Mouse (Mus musculus): Measurements from ENCODE around the gene Olfr73.
"Not testable (repeated sequence)": the region's sequence is repeated elsewhere in the genome, so short reads cannot be mapped to it uniquely, and the experiment has no call there.

Olfr73 gene

GRCm38 (mm10) chr2:88037599-88037998 is at the start of gene Olfr73:
Gene Olfr73, minus strand, starts transcription at chr2:88037699.
- no peak for DNase-seq (ENCODE audit: low read depth, low spot score)

GRCm38 (mm10) chr2:88071730-88072129 is 34.2 kb upstream of the Olfr73 start, which contains the start of gene Olfr1163:
Gene Olfr1163, minus strand, starts transcription at chr2:88071830.
- DNase-seq (ENCODE audit: low read depth, low spot score): no peak

- DNase-seq (ENCODE audit: low read depth, low spot score): no peak
These were observed 26.1 kb upstream of the Olfr73 start for GRCm38 (mm10) chr2:88063587-88063986.

- no peak for DNase-seq (ENCODE audit: low read depth, low spot score)
These were observed 13.5 kb upstream of the Olfr73 start, which contains the start of gene Olfr1162 for GRCm38 (mm10) chr2:88051029-88051428. Gene Olfr1162, minus strand, starts transcription at chr2:88051129.

GRCm38 (mm10) chr2:88022474-88022873 is 15.0 kb downstream of the Olfr73 start, which contains the start of gene Olfr1161:
Gene Olfr1161, plus strand, starts transcription at chr2:88022774.
- DNase-seq (ENCODE audit: low read depth, low spot score): not testable (repeated sequence)

GRCm38 (mm10) chr2:88007515-88008318 is 29.8 kb downstream of the Olfr73 start, which contains the start of gene Olfr1160:
Gene Olfr1160, minus strand, starts transcription at chr2:88008268.
- no peak for DNase-seq (ENCODE audit: low read depth, low spot score)

GRCm38 (mm10) chr2:87989813-87990212 is 47.7 kb downstream of the Olfr73 start, which contains the start of gene Olfr1158:
Gene Olfr1158, plus strand, starts transcription at chr2:87990113.
- no peak for DNase-seq (ENCODE audit: low read depth, low spot score)
